Mouse (Mus musculus) forebrain, embryonic 11.5 days (tissue): ENCODE results near the gene Nme1. TPM values are rescaled to one million over a fixed set of nuclear protein-coding genes. Genes with fewer than 3 reads are reported as not detected.

ENCODE experiments used
- ATAC-seq: fragments of 200-750 bp; cut with Nextera tagmentation; replicated peaks from 2 replicates; pipeline ENCODE4 v1.8.0; 2017; ENCODE audit warnings: moderate TSS enrichment; ENCODE audit not compliant: low FRiP score
- DNase-seq: peaks from one replicate; pipeline ENCODE4 v3.0.0-alpha.2; 2017; ENCODE audit warnings: low spot score
- H3K27ac ChIP-seq: fragments of 300-500 bp; sonication (generic); 2 replicates; pipeline ENCODE4 v1.5.1; 2014; ENCODE audit warnings: low read depth, low read length
- H3K27me3 ChIP-seq: fragments of 300-500 bp; sonication (generic); 2 replicates; pipeline ENCODE4 v1.6.1; 2014; ENCODE audit warnings: mild to moderate bottlenecking, low read length, mixed read lengths; ENCODE audit not compliant: control insufficient read depth, insufficient read depth
- H3K36me3 ChIP-seq: fragments of 300-500 bp; sonication (generic); 2 replicates; pipeline ENCODE4 v1.6.1; 2014; ENCODE audit warnings: mild to moderate bottlenecking, low read length, moderate library complexity, mixed read lengths; ENCODE audit not compliant: control insufficient read depth, insufficient read depth
- H3K4me1 ChIP-seq: fragments of 300-500 bp; sonication (generic); replicated peaks from 2 replicates; pipeline ENCODE4 v1.6.1; 2014; ENCODE audit warnings: low read length, mixed read lengths; ENCODE audit not compliant: control insufficient read depth, insufficient read depth
- H3K4me2 ChIP-seq: fragments of 300-500 bp; sonication (generic); 2 replicates; pipeline ENCODE4 v1.6.1; 2014; ENCODE audit warnings: low read depth, mild to moderate bottlenecking, low read length, moderate library complexity, mixed read lengths; ENCODE audit not compliant: severe bottlenecking
- H3K4me3 ChIP-seq: fragments of 300-500 bp; sonication (generic); 2 replicates; pipeline ENCODE4 v1.5.1; 2014; ENCODE audit warnings: low read depth, low read length
- H3K9ac ChIP-seq: fragments of 300-500 bp; sonication (generic); 2 replicates; pipeline ENCODE4 v1.6.1; 2014; ENCODE audit warnings: low read length
- H3K9me3 ChIP-seq: fragments of 300-500 bp; sonication (generic); 2 replicates; pipeline ENCODE4 v1.6.1; 2016; ENCODE audit warnings: low read length, mixed read lengths; ENCODE audit not compliant: control insufficient read depth
- WGBS: fragments of 180-500 bp; shearing (Covaris S2); extraction: QIAGEN DNeasy Blood & Tissue Kit; methylation state at CpG from one replicate; pipeline ENCODE4 v1.1.7; 2014; 5-methylcytosine and 5-hydroxymethylcytosine counted together
- polyA plus RNA-seq: library from polyadenylated mRNA; unstranded; fragments of >200 nt; fragmentation: Nextera tagmentation; extraction: Ambion mirVana; gene quantifications from 2 replicates; pipeline ENCODE4 v1.2.1, GENCODE M21; 2014

The Nme1 gene
- 231 and 266 TPM in 2 replicates for polyA plus RNA-seq

DNA sequence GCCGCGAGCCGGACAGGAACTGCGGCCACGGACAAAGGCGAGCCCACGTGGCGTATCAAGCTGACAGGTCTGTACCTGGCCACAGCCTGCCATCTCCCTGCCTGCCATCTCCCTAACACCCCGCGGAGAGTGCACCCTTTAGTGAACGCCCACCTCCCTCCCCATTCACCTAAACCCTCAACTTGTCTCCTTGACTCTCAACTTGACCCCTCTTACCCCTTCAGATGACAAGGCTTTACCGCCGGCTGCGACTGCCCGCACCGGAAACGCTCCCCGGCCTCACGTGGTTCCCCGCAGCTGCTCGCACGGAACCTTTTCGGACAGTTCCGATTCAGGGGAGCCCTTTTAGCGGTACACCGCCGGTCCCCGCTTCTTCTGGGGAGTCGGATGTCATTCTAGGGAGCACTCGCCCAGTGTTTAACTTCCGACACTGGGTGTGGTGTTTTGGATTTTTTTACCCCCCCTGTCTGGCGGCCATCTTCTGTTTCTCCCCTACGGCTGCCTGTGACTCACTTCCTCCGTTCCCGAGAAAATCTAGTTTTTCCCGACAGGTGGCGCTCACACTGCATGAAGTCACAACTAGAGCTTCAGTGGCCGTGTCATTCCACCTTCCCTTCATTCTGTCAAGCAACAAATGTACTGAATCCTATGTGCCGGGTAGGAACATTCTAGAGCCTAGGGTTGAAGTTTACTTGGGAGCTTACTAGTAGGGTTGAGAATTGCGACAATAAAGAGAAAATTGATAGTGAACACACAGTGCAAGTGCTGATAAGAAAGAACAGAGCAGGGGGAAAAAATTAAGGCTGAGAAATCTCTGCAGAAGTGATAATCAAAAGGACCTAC lies at the start of gene Nme1, which contains the start of gene Gm20390:
Gene Nme1 (minus strand): TSS at position 517 of the 843 bp plus-strand sequence.
Gene Gm20390 (minus strand): TSS at position 289 of the 843 bp plus-strand sequence.
- ATAC-seq (peak; percentile 97), DNase-seq (peak; percentile 98)
- Histone ChIP-seq H3K27ac (peak within 1 kb of the TSS; percentile 37; the same call in 1 of the 2 replicates), H3K4me2 (peak within 1 kb of the TSS; percentile 64), H3K9me3 (no peaks in the 10 kb centered on the region), H3K9ac (peak within 1 kb of the TSS; percentile 64), H3K4me1 (0 out of 2 replicates have a peak, but pooled peaks cover 2% of the 10 kb centered on the region), H3K27me3 (no peaks in the 10 kb centered on the region), H3K36me3 (peaks cover 11% of the 10 kb centered on the region; the same call in 1 of the 2 replicates), H3K4me3 (peak within 1 kb of the TSS; percentile 52)
- WGBS, result under 1% methylated on average over 40 of the region's 40 CpGs

DNA sequence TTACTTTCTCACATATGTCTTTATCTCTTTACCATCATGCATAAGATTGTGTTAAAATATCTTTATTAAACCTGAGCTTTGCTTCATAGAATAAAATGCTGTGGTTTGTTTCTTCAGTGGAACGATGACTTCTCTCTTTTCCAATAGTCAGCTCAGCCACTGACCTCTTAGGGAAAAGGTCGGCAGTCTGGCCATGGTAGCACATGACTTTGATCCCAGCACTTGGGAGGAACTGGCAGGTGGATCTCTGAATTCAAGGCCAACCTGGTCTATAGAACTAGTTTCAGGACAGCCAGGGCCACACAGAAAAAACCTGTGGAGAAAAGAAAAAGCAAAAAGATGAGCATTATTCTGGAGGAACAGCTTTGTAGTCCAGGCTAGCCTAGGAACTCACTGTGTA lies 35.0 kb upstream of the Nme1 start:
- Histone ChIP-seq H3K9ac (no peak overlapping the region), H3K9me3 (no peaks in the 10 kb centered on the region), H3K27ac (no peak overlapping the region), H3K27me3 (no peaks in the 10 kb centered on the region), H3K4me2 (no peak overlapping the region), H3K4me1 (no peaks in the 10 kb centered on the region), H3K4me3 (no peak overlapping the region), H3K36me3 (no peaks in the 10 kb centered on the region)
- DNase-seq, result no peak
- no peak for ATAC-seq
- WGBS, result 92% methylated on average over 2 of the region's 2 CpGs

DNA sequence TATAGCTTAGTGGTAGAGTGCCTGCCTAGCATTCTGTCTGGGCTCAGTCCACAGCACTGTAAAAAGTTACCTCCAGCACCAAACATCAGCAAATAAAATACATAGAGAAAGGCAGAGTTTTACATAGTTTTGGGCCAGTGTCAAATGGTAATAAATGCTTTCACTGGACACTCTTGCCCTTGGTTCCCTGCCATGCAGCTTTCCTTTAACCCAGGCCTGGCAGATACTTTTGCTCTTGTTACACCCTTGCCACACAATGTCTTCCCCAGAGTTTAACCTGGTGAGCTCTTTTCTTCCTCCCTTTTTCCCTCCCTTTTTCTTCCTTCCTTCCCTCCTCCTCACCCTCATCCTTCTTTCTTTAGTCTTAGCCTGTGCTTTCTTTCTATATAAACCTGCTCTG lies 31.0 kb upstream of the Nme1 start:
- no peak overlapping the region for H3K4me2 ChIP-seq
- H3K9me3 ChIP-seq, result no peaks in the 10 kb centered on the region
- H3K4me3 ChIP-seq, result no peak overlapping the region
- DNase-seq (no peak), ATAC-seq (no peak)
- H3K9ac ChIP-seq, result no peak overlapping the region
- no peaks in the 10 kb centered on the region for H3K36me3 ChIP-seq
- H3K27ac ChIP-seq, result no peak overlapping the region
- peaks cover 11% of the 10 kb centered on the region; the same call in 1 of the 2 replicates for H3K4me1 ChIP-seq
- H3K27me3 ChIP-seq, result no peaks in the 10 kb centered on the region

DNA sequence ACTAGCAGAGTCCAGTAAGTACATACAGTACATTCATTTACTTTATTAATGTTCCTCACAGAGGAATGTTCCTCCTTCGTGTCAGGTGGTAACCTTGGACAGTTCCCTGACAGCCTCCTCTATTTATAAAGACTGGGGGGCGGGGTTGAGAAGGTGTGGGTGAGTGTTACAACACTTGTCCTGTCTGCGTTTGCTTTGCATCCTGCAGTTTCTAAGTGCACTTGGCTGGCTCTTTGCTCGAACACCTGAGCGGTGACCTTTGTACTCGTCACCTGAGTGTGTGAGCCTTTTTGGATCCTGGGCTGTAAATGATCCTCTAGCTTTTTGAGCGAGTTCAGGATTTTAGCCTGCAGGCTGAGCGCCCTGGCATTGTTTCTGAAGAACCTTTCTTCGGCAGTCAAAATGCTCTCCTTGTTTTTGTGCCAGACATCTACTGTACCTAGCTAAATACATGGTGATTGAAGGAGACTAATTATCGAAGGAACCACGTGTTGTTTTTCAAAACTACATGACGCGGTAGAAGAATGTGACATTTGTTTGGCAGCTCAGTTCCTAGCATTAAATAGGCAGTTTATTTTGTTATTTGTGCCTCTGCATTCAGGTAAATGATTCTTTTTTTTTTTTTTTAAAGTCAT lies 28.9 kb upstream of the Nme1 start:
- WGBS, result 37% methylated on average over 13 of the region's 13 CpGs

DNA sequence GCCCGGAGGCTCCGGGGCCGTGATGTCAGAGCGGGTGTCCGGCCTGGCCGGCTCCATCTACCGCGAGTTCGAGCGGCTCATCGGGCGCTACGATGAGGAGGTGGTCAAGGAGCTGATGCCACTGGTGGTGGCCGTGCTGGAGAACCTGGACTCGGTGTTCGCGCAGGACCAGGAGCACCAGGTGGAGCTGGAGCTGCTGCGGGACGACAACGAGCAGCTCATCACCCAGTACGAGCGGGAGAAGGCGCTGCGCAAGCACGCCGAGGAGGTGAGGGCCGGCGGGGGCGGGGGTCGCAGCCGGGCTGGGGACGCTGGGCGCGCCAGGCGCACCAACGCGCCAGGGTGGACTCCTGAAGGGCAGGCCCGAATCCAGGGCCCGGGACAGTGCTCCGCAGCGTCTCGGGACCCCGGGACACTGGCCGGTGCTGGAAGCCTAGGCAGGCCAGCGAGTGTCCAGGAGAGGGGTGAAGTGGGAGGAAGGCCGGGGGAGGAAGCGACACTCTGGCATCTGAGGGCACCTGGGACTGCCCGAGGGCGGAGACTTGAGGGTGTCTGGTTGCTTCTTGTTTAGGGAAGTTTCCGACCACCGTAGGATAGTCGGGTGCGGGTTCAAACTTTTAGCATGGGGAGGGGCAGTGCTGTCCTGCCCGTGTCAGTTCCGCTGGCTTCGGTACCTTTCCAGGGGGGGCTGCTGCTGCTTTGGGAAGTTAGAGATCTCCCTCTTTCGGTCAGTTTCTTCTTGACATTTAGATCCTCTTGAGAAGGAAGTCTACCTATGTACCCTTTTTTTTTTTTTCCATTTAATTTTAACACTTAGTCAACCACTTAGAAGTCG lies 28.2 kb upstream of the Nme1 start:
- ATAC-seq (peak; percentile 71), DNase-seq (peak; percentile 77)
- peak overlapping the region; percentile 82 for H3K9ac ChIP-seq
- no peaks in the 10 kb centered on the region for H3K27me3 ChIP-seq
- peaks cover 11% of the 10 kb centered on the region; the same call in 1 of the 2 replicates for H3K4me1 ChIP-seq
- peak overlapping the region; percentile 81 for H3K27ac ChIP-seq
- peak overlapping the region; percentile 88 for H3K4me3 ChIP-seq
- peak overlapping the region; percentile 95 for H3K4me2 ChIP-seq
- no peaks in the 10 kb centered on the region for H3K36me3 ChIP-seq
- under 1% methylated on average over 58 of the region's 58 CpGs for WGBS
- H3K9me3 ChIP-seq, result no peaks in the 10 kb centered on the region

More for the DNA sequence above, 28.9 kb upstream of the Nme1 start:
- Histone ChIP-seq H3K4me2 (peak overlapping the region; percentile 95), H3K9ac (peak overlapping the region; percentile 82), H3K9me3 (no peaks in the 10 kb centered on the region), H3K4me3 (peak overlapping the region; percentile 88), H3K27ac (no peak overlapping the region), H3K27me3 (no peaks in the 10 kb centered on the region), H3K36me3 (no peaks in the 10 kb centered on the region), H3K4me1 (peaks cover 11% of the 10 kb centered on the region; the same call in 1 of the 2 replicates)
- ATAC-seq, result no peak
- no peak for DNase-seq

DNA sequence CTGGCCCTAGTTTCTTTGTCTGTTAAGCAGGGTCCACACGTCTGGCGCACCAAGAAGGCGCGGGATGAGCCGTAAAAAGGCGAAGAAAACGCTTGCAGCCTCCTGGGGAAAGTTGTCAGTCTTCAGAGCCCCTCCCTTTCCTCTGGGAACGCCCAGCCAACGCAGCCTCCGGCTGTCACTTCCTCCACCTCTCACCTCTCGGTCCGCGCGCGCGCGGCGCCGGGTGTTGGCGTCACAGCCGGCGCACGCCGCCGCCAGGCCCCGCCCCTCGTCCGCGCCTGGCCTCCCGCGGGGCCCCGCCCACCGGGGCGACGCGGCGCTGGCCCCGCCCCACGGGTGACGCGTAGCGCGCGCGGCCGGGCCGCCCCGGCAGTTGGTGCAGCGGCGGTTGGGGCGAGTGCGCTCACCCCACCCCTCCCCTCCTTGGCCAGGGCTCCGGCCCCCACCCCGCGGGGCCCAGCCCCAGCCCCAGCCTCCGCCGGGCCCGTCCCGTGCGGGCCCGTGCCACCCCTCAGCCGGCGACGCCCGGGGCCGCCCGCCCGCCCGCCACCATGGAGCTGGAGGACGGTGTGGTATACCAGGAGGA lies 27.5 kb upstream of the Nme1 start, which contains the start of gene Spag9:
Gene Spag9 (plus strand): TSS at position 372 of the 586 bp plus-strand sequence.
- Histone ChIP-seq H3K9me3 (no peaks in the 10 kb centered on the region), H3K4me2 (peak within 1 kb of the TSS; percentile 95), H3K9ac (peak within 1 kb of the TSS; percentile 82), H3K4me1 (peaks cover 11% of the 10 kb centered on the region; the same call in 1 of the 2 replicates), H3K4me3 (peak within 1 kb of the TSS; percentile 88), H3K27ac (peak within 1 kb of the TSS; percentile 84), H3K27me3 (no peaks in the 10 kb centered on the region), H3K36me3 (no peaks in the 10 kb centered on the region)
- peak; percentile 93 for ATAC-seq
- under 1% methylated on average over 56 of the region's 70 CpGs for WGBS
- DNase-seq, result peak; percentile 96

DNA sequence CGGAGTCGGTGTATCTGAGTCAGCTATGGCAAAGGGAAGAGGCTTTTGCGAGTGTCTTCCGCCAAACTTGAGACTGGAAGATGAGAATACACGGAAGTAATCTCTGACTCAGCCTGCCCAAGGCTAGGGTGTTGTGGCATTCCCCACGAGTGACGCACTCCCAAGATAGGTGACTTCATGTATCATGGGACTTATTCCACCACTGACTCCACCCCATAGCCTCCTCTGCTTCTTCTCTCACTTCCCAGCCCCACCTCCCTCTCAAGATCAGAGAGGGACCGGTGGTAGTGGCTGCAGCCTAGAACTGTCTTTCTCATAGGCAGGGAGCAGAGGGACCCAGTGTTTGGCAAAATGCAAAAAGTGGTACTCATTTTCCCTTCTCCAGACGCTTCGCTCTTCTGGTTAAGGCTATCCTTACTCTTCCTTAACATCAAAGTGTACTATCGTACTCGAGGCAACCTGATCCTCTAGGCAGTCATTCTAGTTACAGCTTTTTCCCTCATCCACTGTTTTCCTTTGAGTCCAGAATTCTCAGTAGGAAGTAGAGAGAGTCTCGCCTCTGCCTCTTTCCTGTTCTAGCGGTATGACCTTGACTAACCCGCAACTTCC lies 26.9 kb upstream of the Nme1 start:
- Histone ChIP-seq H3K36me3 (no peaks in the 10 kb centered on the region), H3K27me3 (no peaks in the 10 kb centered on the region), H3K4me2 (peak overlapping the region; percentile 95), H3K27ac (peak overlapping the region; percentile 84), H3K4me3 (peak overlapping the region; percentile 88), H3K4me1 (peaks cover 11% of the 10 kb centered on the region; the same call in 1 of the 2 replicates), H3K9ac (peak overlapping the region; percentile 76), H3K9me3 (no peaks in the 10 kb centered on the region)
- WGBS, result 8% methylated on average over 15 of the region's 15 CpGs
- ATAC-seq (peak; percentile 23), DNase-seq (peak; percentile 51)
